Mouse (Mus musculus) ovary, postnatal 14 days (tissue): ENCODE measurements around the gene Map3k11.

Experiments
- DNase-seq: peaks from one replicate; pipeline ENCODE4 v3.0.0; 2022; ENCODE audit warnings: low spot score

Gene Map3k11

GRCm38 (mm10) chr19:5711218-5711617 is 22.7 kb downstream of the Map3k11 start:
- DNase-seq = no peak

DNA sequence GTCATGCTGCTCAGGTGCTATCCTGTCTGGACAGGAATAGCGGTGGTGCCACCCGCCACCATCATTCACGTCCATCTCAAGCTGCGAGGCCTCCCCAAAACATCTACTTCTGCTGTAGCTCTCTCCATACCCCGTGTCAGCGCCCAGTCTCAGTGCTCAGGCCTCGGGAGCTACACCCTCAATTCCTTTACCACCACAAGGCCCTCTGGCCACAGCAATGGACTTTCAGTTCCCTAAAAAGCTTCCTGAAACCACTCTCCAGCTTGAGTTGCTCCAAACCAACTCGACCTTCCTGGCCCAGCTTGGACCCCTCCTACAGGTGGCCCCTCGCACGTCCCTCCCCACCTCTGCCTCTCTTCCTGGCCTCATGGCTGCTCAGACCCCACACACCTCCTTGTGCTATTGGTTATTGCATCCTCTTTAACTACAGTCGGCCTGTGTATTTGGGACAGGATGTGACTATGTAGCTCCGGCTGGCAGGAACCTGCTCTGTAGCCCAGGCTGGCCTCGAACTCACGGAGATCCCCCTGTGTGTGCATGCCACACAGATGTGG is 23.4 kb downstream of the Map3k11 start:
- DNase-seq = no peak

- DNase-seq = no peak
Measured at GRCm38 (mm10) chr19:5713255-5713654, 24.7 kb downstream of the Map3k11 start.

DNA sequence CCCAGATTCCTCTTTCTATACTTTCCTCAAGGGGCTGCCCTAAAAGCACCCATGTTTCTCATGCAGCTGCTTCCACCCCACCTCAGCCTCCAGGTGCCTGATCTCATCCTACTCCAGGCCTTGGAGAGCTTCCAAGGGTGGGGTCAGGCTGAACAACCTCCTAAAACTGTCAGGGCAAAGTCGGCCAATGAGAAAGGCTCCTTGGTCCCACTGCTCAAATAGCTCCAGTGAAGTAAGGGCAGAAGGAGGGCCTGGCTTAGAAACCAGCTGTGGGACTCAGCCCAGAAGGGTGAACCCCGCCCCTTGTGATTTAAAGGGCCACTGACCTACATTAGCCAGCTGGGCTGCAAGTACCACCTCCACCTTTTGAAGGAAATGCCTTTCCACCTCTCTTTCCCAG is 25.2 kb downstream of the Map3k11 start:
- peak; percentile 57 for DNase-seq

GRCm38 (mm10) chr19:5715793-5716688 is 27.5 kb downstream of the Map3k11 start:
- no peak for DNase-seq

DNA sequence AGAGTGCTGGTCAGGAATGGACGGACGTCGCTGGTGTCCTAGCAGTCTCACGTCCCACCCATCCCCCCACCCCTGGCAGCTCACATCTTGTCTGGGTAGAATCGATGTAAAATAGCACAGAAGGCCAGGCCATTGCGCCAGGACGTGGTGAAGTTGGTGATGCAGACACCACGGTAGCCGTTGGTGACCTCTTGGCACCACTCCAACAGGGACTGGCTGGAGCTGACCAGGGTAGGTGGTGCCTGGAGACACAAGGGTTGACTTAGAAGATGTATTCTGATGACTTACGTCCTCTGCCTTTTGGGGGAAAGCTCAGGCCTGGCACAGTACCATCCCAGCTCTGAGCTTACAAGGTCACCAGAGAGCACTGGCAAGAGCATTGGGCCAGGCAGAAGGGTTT is 28.4 kb downstream of the Map3k11 start:
- DNase-seq = no peak

DNA sequence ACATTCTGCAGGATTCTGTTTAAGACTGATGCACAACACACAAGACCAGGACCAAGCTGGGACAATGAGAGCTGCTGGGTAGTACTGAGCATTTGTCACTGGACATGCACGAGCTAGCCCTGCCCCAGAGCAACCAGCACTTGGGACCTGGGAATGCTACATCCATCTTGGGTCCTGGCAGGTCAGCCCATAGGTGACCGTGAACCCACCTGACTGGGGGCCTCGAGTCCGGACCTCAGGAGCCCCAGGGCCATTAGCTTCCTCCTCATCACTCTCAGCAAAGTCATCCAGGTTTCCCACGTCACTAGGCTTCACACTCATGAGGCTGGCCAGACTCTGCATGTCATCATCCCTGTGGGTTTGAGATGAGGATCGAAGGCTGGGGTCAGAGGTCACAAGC is 32.7 kb downstream of the Map3k11 start:
- DNase-seq = no peak

GRCm38 (mm10) chr19:5722848-5723425 is 34.4 kb downstream of the Map3k11 start:
- DNase-seq = no peak

GRCm38 (mm10) chr19:5723934-5724548 is 35.5 kb downstream of the Map3k11 start:
- no peak for DNase-seq

DNA sequence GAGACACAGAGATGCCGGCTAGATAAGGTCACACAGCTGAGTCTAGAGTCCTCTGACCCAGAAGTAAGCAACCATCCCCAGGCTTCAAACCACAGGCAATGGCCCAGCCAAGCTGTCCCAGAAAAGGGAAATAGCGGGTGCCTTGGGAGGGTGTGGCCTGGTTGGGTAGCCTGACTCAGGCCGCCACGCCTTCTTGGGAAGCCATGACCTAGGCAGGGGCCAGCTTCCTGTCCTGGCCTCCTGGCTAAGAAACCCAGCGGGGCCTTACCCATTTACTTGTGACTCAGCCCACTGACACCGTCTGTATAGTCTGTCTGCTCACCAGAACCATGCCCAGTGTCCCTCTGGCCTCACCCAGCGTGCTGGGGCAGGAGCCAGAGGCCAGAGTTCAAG is 36.0 kb downstream of the Map3k11 start:
- no peak for DNase-seq

GRCm38 (mm10) chr19:5725029-5725707 is 36.6 kb downstream of the Map3k11 start:
- no peak for DNase-seq

DNA sequence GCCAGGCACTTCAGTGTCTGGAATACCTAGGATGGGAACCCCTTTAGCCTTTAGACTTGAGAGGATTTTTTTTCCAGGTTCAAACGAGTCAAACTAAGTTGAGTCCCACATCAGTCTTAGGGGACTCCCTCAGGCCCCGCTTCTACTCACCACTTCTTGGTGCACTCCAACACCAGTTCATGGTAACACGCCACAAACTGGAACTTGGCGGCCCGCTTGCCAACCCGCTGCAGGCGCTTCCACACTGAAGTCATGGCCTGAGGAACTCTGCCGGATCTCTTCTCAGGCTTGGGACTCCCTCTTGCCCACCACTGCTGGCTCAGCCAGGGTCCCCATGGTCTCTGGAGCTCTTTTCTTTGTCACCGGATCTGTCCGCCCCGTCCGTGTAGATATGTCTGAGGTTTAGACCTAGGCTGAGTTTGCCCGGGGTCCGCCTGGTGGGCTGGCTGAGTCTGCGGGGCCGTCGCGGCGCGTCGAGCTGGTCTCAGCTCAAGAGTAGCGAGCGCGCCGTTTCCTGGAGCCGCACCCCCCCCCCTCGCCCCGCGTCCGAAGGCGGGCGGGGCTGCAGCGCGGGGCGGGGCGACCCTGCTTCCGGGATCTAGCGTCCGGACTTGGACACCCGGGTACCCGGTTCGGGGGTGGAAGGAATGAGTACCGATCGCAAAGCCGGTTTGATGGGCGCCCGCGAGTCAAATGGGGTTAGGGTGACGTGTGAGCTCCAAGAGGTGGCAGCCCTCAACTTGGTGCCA is 37.4 kb downstream of the Map3k11 start, which contains the start of gene Ehbp1l1:
Ehbp1l1 (minus strand) TSS at position 551 of the 749 bp plus-strand sequence.
- DNase-seq = no peak

DNA sequence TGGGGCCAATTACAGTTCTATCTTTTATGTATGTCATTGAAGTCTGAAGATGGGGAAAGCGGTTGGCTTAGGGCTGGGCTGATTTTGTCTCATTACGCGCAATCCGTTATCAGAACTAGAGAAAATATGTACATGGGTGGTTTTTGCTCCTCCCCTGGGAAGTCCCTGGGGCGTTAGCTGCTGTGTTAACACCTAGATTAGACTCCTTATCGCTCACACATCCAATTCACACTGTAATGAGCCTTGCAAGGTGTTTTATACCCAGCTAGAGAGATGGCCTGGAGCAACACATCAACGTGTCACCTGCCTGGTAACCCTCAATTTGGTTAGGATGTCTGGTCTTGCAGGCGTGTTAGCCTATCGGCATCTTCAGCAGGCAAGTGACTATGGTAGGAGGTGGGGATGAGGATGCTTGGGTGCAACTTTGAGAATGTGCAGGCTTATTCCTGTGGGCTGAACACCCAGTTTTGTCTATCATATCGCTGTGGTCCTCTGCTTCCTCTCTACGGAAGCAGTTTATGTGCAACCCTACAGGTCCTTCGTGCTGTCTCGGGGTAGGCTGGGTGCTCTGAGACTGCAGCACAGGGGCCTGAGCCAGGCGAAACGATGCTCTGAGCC is 38.5 kb downstream of the Map3k11 start:
- no peak for DNase-seq

- DNase-seq = peak; percentile 87
Measured at GRCm38 (mm10) chr19:5727701-5728100, 39.2 kb downstream of the Map3k11 start.

DNA sequence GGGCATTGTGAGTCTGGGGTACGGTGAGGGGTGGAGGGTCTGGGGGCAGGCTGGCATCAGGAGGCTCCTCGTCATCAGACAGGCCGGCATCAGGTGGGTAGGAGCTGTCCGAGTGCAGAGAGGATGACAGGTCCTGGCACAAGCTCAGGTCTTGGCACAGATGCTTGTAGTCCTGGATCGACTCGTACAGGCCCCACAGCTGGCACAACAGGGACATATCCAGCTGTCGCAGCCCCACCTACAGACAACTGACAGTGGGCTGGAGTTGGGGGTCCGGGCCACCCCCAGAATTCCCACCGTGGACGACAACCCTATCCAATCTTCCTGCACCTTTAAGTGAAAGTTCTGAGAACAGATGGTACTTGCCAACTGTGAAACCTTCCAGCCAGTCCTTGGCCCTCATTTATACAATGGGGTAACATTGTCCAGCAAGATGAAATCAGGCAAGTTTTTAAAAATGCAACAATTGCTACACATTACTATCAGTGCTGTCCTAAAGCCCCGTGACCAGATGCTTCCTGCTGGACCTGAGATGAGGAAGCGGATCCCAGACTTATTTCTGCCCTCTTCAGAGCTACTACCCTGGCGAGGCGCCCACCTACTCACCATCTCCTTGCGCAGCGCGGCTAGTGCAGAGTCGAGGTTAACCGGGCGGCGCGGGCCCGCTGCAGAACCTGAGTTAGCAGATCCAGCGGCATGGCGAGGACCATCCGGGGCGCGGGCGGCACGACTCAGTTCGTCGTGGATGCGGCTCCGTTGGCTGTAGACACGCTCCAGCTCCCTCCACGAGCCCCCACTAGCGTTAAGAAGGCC is 40.3 kb downstream of the Map3k11 start:
- DNase-seq = no peak

DNA sequence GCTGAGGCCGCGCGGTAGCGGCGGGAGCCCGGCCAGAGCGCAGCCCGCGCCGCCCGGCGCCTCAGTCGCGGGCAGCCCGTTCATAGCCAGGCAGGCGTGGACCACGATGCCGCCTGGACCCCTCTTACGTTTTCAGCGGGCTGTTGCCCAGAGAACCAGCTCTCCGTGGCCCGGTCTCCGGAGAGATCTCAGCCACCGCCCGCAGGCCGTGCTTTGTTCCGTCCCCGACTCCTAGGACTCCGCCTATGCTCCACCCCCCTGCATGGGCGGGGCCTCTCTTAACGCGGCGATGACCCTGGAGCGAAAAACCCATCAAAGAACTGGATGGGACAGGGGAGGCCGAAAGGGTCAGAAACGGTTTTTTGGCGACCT is 40.9 kb downstream of the Map3k11 start, which contains the start of gene Fam89b:
Fam89b (minus strand) TSS at position 210 of the 372 bp plus-strand sequence.
- peak; percentile 83 for DNase-seq

- no peak for DNase-seq
Measured at GRCm38 (mm10) chr19:5730314-5731186, 42.0 kb downstream of the Map3k11 start.

GRCm38 (mm10) chr19:5731264-5731978 is 42.9 kb downstream of the Map3k11 start:
- DNase-seq = peak; percentile 86
